Mouse (Mus musculus) liver, postnatal 0 days (tissue): ENCODE data around the gene Ranbp2. TPM values are rescaled to one million over a fixed set of nuclear protein-coding genes. Genes with fewer than 3 reads are reported as not detected.

Experiments
- ATAC-seq: fragments of 200-750 bp; cut with Nextera tagmentation; 2 replicates; pipeline ENCODE4 v1.8.0; 2017; ENCODE audit warnings: mild to moderate bottlenecking, moderate library complexity
- DNase-seq: peaks from one replicate; pipeline ENCODE4 v3.0.0-alpha.2; 2016
- H3K27ac ChIP-seq: fragments of 300-500 bp; sonication (generic); 2 replicates; pipeline ENCODE4 v1.5.1; 2014; ENCODE audit warnings: antibody characterized with exemption, moderate library complexity, mild to moderate bottlenecking, low read depth
- H3K27me3 ChIP-seq: fragments of 300-500 bp; sonication (generic); 2 replicates; pipeline ENCODE4 v1.6.1; 2014; ENCODE audit warnings: low read length, control low read depth, mixed read lengths; ENCODE audit not compliant: insufficient read depth
- H3K36me3 ChIP-seq: fragments of 300-500 bp; sonication (generic); replicated peaks from 2 replicates; pipeline ENCODE4 v1.6.1; 2014; ENCODE audit warnings: mild to moderate bottlenecking, control low read depth, low read length, moderate library complexity, mixed read lengths; ENCODE audit not compliant: insufficient read depth
- H3K4me1 ChIP-seq: fragments of 300-500 bp; sonication (generic); 2 replicates; pipeline ENCODE4 v1.6.1; 2014; ENCODE audit warnings: antibody characterized with exemption, mild to moderate bottlenecking, control low read depth; ENCODE audit not compliant: insufficient read depth
- H3K4me2 ChIP-seq: fragments of 300-500 bp; sonication (generic); 2 replicates; pipeline ENCODE4 v1.6.1; 2014; ENCODE audit warnings: low read depth, mild to moderate bottlenecking, low read length, moderate library complexity, mixed read lengths
- H3K4me3 ChIP-seq: fragments of 300-500 bp; sonication (generic); 2 replicates; pipeline ENCODE4 v1.5.1; 2014; ENCODE audit warnings: low read depth, low read length
- H3K9ac ChIP-seq: fragments of 300-500 bp; sonication (generic); replicated peaks from 2 replicates; pipeline ENCODE4 v1.6.1; 2014; ENCODE audit warnings: mild to moderate bottlenecking, moderate library complexity
- H3K9me3 ChIP-seq: fragments of 300-500 bp; sonication (generic); 2 replicates; pipeline ENCODE4 v1.6.1; 2016; ENCODE audit warnings: mild to moderate bottlenecking, control low read depth, low read length, mixed read lengths
- CTCF ChIP-seq: sonication (generic); IDR thresholded peaks from 2 replicates; pipeline ENCODE4 v1.5.1; 2016; ENCODE audit warnings: antibody characterized with exemption, low read depth
- EP300 ChIP-seq: IDR thresholded peaks from 2 replicates; pipeline ENCODE4 v1.6.1; 2016; ENCODE audit warnings: antibody characterized with exemption, low read depth, mild to moderate bottlenecking
- WGBS: fragments of 180-500 bp; shearing (Covaris S2); extraction: QIAGEN DNeasy Blood & Tissue Kit; methylation state at CpG from one replicate; pipeline ENCODE4 v1.1.7; 2014; ENCODE audit not compliant: insufficient replicate concordance; 5-methylcytosine and 5-hydroxymethylcytosine counted together
- polyA plus RNA-seq: library from polyadenylated mRNA; unstranded; fragments of >200 nt; fragmentation: Nextera tagmentation; extraction: Ambion mirVana; gene quantifications from 2 replicates; pipeline ENCODE4 v1.2.1, GENCODE M21; 2015

The Ranbp2 gene
- polyA plus RNA-seq, 1 experiment from 2014 or later: 9.6 TPM

DNA sequence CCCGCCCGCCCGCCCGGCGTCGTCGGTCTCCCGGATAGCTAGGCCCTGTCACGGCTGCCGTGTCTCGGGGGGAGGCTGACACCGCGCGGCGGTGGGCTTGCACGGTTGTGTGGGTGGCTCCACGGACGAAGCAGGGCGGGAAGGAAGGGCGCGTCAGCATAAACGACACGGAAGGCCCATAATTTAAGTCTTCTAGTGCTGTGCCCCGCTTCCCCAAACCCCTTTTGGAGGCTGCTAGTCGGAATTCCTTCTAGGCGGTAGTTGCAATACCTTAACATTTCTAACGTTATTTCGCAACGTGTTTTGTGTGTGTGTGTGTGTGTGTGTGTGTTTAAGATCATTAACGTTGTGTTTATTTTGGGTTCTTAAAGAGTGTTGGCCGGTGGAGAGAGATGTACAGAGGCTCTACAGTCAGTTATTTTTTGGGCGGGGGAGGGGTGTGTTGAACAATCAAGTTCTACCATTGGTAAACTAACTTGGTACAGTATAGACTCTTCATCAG is 611 bp downstream of the Ranbp2 start:
- Histone ChIP-seq H3K4me1 (peaks cover 14% of the 10 kb centered on the region), H3K27ac (peak overlapping the region; percentile 98), H3K4me2 (peak overlapping the region; percentile 72), H3K36me3 (peaks cover 3% of the 10 kb centered on the region), H3K9ac (peak overlapping the region; percentile 97), H3K9me3 (no peaks in the 10 kb centered on the region), H3K27me3 (no peaks in the 10 kb centered on the region), H3K4me3 (peak overlapping the region; percentile 80)
- no peak for DNase-seq
- ATAC-seq: no peak; the same call in 1 of the 2 replicates
- no peak for TF ChIP-seq CTCF
- no peak for TF ChIP-seq EP300
- under 1% methylated on average over 32 of the region's 32 CpGs for WGBS

DNA sequence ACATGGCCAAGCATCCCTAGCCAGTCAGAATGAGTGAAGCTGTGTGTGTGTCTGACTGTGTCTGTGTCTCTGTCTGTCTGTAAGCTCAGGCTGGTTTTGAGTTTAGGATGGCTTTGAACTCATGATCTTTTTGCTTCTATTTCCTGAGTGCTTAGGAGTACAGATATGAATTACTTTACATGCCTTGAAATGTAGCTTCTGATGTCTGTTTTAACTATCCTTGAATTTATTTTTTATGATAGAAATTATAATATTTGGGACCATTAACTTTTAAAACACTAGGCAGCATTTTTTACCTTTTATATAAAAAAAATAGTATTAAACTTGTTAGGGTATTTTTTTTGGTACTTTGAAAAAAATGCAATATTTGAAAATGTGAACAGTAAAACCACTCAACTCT is 4.9 kb downstream of the Ranbp2 start:
- Histone ChIP-seq H3K36me3 (peaks cover 39% of the 10 kb centered on the region), H3K4me1 (peaks cover 7% of the 10 kb centered on the region), H3K4me3 (no peak overlapping the region), H3K4me2 (no peak overlapping the region), H3K27me3 (no peaks in the 10 kb centered on the region), H3K9ac (no peak overlapping the region), H3K9me3 (no peaks in the 10 kb centered on the region), H3K27ac (peak overlapping the region; percentile 19)
- ATAC-seq (no peak), DNase-seq (no peak)
- TF ChIP-seq EP300: no peak
- no peak for TF ChIP-seq CTCF

DNA sequence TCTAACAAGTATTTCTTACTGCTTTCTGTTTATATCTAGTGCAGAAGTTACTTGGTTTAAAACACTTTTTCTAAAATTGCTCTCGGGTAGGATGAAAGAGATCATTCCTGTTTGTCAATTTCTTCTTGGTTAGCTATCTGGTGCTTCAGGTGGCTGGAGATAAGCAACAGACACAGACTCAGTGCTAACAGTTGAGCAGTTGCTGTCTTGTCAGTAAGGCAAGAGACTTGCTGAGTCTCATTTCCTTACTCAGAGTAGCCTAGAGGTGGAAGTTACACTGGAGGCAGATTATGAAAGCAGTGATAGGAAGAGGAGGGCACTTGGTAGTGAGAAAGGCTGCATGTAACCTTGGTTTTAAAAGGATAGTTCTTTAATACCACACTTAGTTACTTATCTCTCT is 5.5 kb downstream of the Ranbp2 start:
- peak; percentile 93 for TF ChIP-seq EP300
- TF ChIP-seq CTCF: no peak
- peak overlapping the region; percentile 55 for H3K27ac ChIP-seq
- no peak for DNase-seq
- no peaks in the 10 kb centered on the region for H3K27me3 ChIP-seq
- H3K36me3 ChIP-seq: peaks cover 41% of the 10 kb centered on the region
- 38% methylated on average over 1 of the region's 1 CpGs for WGBS
- H3K9ac ChIP-seq: no peak overlapping the region
- peak; percentile 75 for ATAC-seq
- peaks cover 7% of the 10 kb centered on the region for H3K4me1 ChIP-seq
- H3K9me3 ChIP-seq: no peaks in the 10 kb centered on the region
- H3K4me2 ChIP-seq: peak overlapping the region; percentile 53
- 0 out of 2 replicates have a peak overlapping the region, but pooled peaks have one; percentile 11 for H3K4me3 ChIP-seq

DNA sequence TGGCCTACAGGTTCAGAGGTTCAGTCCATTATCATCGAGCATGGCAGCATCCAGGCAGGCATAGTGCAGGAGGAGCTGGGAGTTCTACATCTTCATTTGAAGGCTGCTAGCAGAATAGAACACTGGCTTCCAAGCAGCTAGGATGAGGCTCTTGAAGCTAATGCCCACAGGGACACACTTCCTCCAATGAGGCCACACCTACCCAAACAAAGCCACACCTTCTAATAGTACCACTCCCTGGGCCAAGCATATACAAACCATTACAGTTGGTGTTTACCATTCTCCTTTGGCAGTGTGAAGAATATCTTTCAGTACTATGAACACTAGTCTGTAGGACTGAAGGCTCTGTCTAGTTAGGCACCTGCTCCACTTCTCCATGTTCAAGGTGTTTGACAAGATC is 13.2 kb downstream of the Ranbp2 start:
- H3K4me2 ChIP-seq: no peak overlapping the region
- peaks cover 82% of the 10 kb centered on the region for H3K36me3 ChIP-seq
- H3K4me1 ChIP-seq: no peaks in the 10 kb centered on the region
- ATAC-seq (no peak), DNase-seq (no peak)
- H3K9ac ChIP-seq: no peak overlapping the region
- 72% methylated on average over 1 of the region's 1 CpGs for WGBS
- TF ChIP-seq EP300: no peak
- no peak for TF ChIP-seq CTCF
- no peak overlapping the region for H3K4me3 ChIP-seq
- H3K27me3 ChIP-seq: no peaks in the 10 kb centered on the region
- no peaks in the 10 kb centered on the region for H3K9me3 ChIP-seq
- no peak overlapping the region for H3K27ac ChIP-seq

DNA sequence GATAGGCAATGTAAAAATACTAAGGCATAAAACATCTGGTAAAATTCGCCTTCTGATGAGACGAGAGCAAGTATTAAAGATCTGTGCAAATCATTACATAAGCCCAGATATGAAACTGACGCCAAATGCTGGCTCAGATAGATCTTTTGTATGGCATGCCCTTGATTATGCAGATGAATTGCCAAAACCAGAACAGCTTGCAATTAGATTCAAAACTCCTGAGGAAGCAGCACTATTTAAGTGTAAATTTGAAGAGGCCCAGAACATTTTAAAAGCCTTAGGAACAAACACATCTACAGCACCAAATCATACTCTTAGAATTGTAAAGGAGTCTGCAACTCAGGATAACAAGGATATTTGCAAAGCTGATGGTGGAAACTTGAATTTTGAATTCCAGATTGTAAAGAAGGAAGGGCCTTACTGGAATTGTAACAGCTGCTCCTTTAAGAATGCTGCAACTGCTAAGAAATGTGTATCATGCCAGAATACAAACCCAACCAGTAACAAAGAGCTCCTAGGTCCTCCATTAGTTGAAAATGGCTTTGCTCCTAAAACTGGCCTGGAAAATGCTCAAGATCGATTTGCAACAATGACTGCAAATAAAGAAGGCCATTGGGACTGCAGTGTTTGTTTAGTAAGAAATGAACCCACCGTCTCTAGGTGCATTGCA is 30.5 kb downstream of the Ranbp2 start:
- H3K4me2 ChIP-seq: no peak overlapping the region
- ATAC-seq (no peak), DNase-seq (no peak)
- H3K27ac ChIP-seq: no peak overlapping the region
- no peaks in the 10 kb centered on the region for H3K27me3 ChIP-seq
- no peak for TF ChIP-seq EP300
- TF ChIP-seq CTCF: no peak
- H3K36me3 ChIP-seq: peaks cover 61% of the 10 kb centered on the region
- H3K9ac ChIP-seq: no peak overlapping the region
- H3K4me1 ChIP-seq: no peaks in the 10 kb centered on the region
- 86% methylated on average over 5 of the region's 5 CpGs for WGBS
- H3K4me3 ChIP-seq: no peak overlapping the region
- H3K9me3 ChIP-seq: no peaks in the 10 kb centered on the region

DNA sequence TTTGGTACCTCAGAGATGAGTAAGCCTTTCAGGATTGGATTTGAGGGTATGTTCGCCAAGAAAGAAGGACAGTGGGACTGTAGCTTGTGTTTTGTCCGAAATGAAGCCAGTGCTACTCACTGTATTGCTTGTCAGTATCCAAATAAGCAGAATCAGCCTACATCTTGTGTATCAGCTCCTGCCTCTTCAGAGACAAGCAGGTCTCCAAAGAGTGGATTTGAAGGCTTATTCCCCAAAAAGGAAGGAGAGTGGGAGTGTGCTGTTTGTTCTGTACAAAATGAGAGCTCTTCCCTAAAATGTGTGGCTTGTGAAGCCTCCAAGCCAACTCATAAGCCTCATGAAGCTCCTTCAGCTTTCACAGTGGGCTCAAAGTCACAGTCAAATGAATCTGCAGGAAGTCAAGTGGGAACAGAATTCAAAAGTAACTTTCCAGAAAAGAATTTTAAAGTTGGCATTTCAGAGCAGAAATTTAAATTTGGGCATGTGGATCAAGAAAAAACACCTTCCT is 31.4 kb downstream of the Ranbp2 start:
- ATAC-seq (no peak), DNase-seq (no peak)
- WGBS: 92% methylated on average over 2 of the region's 2 CpGs
- TF ChIP-seq EP300: no peak
- no peak for TF ChIP-seq CTCF
- no peaks in the 10 kb centered on the region for H3K9me3 ChIP-seq
- peaks cover 66% of the 10 kb centered on the region for H3K36me3 ChIP-seq
- H3K9ac ChIP-seq: no peak overlapping the region
- H3K27ac ChIP-seq: no peak overlapping the region
- no peak overlapping the region for H3K4me3 ChIP-seq
- no peak overlapping the region for H3K4me2 ChIP-seq
- no peaks in the 10 kb centered on the region for H3K4me1 ChIP-seq
- no peaks in the 10 kb centered on the region for H3K27me3 ChIP-seq
